Mouse (Mus musculus): ENCODE results near the gene Hist1h3g. TPM values are rescaled to one million over a fixed set of nuclear protein-coding genes. Genes with fewer than 3 reads are reported as not detected.

Hist1h3g gene
- polyA plus RNA-seq, 1 experiment from 2014 or later = 8.1 TPM

- DNase-seq (ENCODE audit: extremely low spot score, low spot score) = peak; percentile 86
- no peaks in the 10 kb centered on the region for H3K36me3 ChIP-seq (replicated peaks)
- no peaks in the 10 kb centered on the region for H3K27me3 ChIP-seq (ENCODE audit: poor library complexity, severe bottlenecking)
- H3K27ac ChIP-seq = no peak overlapping the region
- peak overlapping the region; percentile 59 for H3K4me3 ChIP-seq
- peaks cover 23% of the 10 kb centered on the region for H3K4me1 ChIP-seq
- WGBS = under 1% methylated on average over 27 of the region's 27 CpGs
- no peaks in the 10 kb centered on the region for H3K9me3 ChIP-seq
Measured at GRCm38 (mm10) chr13:23517603-23518294, 17.5 kb upstream of the Hist1h3g start.

- Histone ChIP-seq H3K27ac (no peak overlapping the region), H3K4me3 (peak overlapping the region; percentile 59), H3K36me3 (replicated peaks) (no peaks in the 10 kb centered on the region), H3K4me1 (peaks cover 23% of the 10 kb centered on the region), H3K9me3 (no peaks in the 10 kb centered on the region), H3K27me3 (ENCODE audit: poor library complexity, severe bottlenecking) (no peaks in the 10 kb centered on the region)
- DNase-seq (ENCODE audit: extremely low spot score, low spot score) = no peak
- under 1% methylated on average over 6 of the region's 6 CpGs for WGBS
Measured at GRCm38 (mm10) chr13:23518295-23518603, 17.0 kb upstream of the Hist1h3g start.

- no peak overlapping the region for H3K27ac ChIP-seq
- peak; percentile 78 for DNase-seq (ENCODE audit: extremely low spot score, low spot score)
- peaks cover 23% of the 10 kb centered on the region for H3K4me1 ChIP-seq
- H3K9me3 ChIP-seq = no peaks in the 10 kb centered on the region
- H3K36me3 ChIP-seq (replicated peaks) = no peaks in the 10 kb centered on the region
- peak overlapping the region; percentile 59 for H3K4me3 ChIP-seq
- no peaks in the 10 kb centered on the region for H3K27me3 ChIP-seq (ENCODE audit: poor library complexity, severe bottlenecking)
- under 1% methylated on average over 6 of the region's 6 CpGs for WGBS
Measured at GRCm38 (mm10) chr13:23518885-23519284, 16.3 kb upstream of the Hist1h3g start.

GRCm38 (mm10) chr13:23519416-23519815 lies 15.8 kb upstream of the Hist1h3g start:
- peaks cover 23% of the 10 kb centered on the region for H3K4me1 ChIP-seq
- H3K4me3 ChIP-seq = peak overlapping the region; percentile 59
- H3K36me3 ChIP-seq (replicated peaks) = no peaks in the 10 kb centered on the region
- DNase-seq (ENCODE audit: extremely low spot score, low spot score) = peak; percentile 76
- H3K9me3 ChIP-seq = no peaks in the 10 kb centered on the region
- WGBS = 0% methylated on average over 10 of the region's 10 CpGs
- no peaks in the 10 kb centered on the region for H3K27me3 ChIP-seq (ENCODE audit: poor library complexity, severe bottlenecking)
- H3K27ac ChIP-seq = no peak overlapping the region

- H3K9me3 ChIP-seq = no peaks in the 10 kb centered on the region
- H3K27ac ChIP-seq = no peak overlapping the region
- peak; percentile 75 for DNase-seq (ENCODE audit: extremely low spot score, low spot score)
- no peaks in the 10 kb centered on the region for H3K27me3 ChIP-seq (ENCODE audit: poor library complexity, severe bottlenecking)
- H3K36me3 ChIP-seq (replicated peaks) = no peaks in the 10 kb centered on the region
- under 1% methylated on average over 14 of the region's 14 CpGs for WGBS
- peaks cover 29% of the 10 kb centered on the region for H3K4me1 ChIP-seq
- H3K4me3 ChIP-seq = peak overlapping the region; percentile 30
Measured at GRCm38 (mm10) chr13:23521703-23522102, 13.5 kb upstream of the Hist1h3g start.

GRCm38 (mm10) chr13:23523976-23524375 lies 11.2 kb upstream of the Hist1h3g start:
- Histone ChIP-seq H3K27me3 (ENCODE audit: poor library complexity, severe bottlenecking) (no peaks in the 10 kb centered on the region), H3K27ac (no peak overlapping the region), H3K4me1 (peaks cover 39% of the 10 kb centered on the region), H3K9me3 (no peaks in the 10 kb centered on the region), H3K4me3 (no peak overlapping the region), H3K36me3 (replicated peaks) (no peaks in the 10 kb centered on the region)
- no peak for DNase-seq (ENCODE audit: extremely low spot score, low spot score)
- WGBS = 64% methylated on average over 5 of the region's 5 CpGs

GRCm38 (mm10) chr13:23524654-23525053 lies 10.6 kb upstream of the Hist1h3g start:
- H3K4me1 ChIP-seq = peaks cover 46% of the 10 kb centered on the region
- DNase-seq (ENCODE audit: extremely low spot score, low spot score) = peak; percentile 82
- 8% methylated on average over 5 of the region's 5 CpGs for WGBS
- H3K27me3 ChIP-seq (ENCODE audit: poor library complexity, severe bottlenecking) = no peaks in the 10 kb centered on the region
- H3K4me3 ChIP-seq = peak overlapping the region; percentile 52
- H3K9me3 ChIP-seq = no peaks in the 10 kb centered on the region
- no peak overlapping the region for H3K27ac ChIP-seq
- H3K36me3 ChIP-seq (replicated peaks) = no peaks in the 10 kb centered on the region

- Histone ChIP-seq H3K4me3 (peak overlapping the region; percentile 52), H3K4me1 (peaks cover 42% of the 10 kb centered on the region), H3K27me3 (ENCODE audit: poor library complexity, severe bottlenecking) (no peaks in the 10 kb centered on the region), H3K36me3 (replicated peaks) (no peaks in the 10 kb centered on the region), H3K27ac (peak overlapping the region; percentile 52; the same call in 1 of the 2 replicates), H3K9me3 (no peaks in the 10 kb centered on the region)
- no peak for DNase-seq (ENCODE audit: extremely low spot score, low spot score)
- 4% methylated on average over 10 of the region's 10 CpGs for WGBS
Measured at GRCm38 (mm10) chr13:23525901-23526300, 9.3 kb upstream of the Hist1h3g start.

- DNase-seq (ENCODE audit: extremely low spot score, low spot score) = peak; percentile 91
- Histone ChIP-seq H3K9me3 (no peaks in the 10 kb centered on the region), H3K4me3 (peak overlapping the region; percentile 52), H3K27me3 (ENCODE audit: poor library complexity, severe bottlenecking) (no peaks in the 10 kb centered on the region), H3K27ac (peak overlapping the region; percentile 83), H3K4me1 (peaks cover 39% of the 10 kb centered on the region), H3K36me3 (replicated peaks) (no peaks in the 10 kb centered on the region)
- under 1% methylated on average over 17 of the region's 17 CpGs for WGBS
Measured at GRCm38 (mm10) chr13:23526312-23526711, 8.9 kb upstream of the Hist1h3g start.

GRCm38 (mm10) chr13:23529005-23529404 lies 6.2 kb upstream of the Hist1h3g start:
- H3K27me3 ChIP-seq (ENCODE audit: poor library complexity, severe bottlenecking) = no peaks in the 10 kb centered on the region
- H3K4me3 ChIP-seq = peak overlapping the region; percentile 54
- peak overlapping the region; percentile 65; the same call in 1 of the 2 replicates for H3K27ac ChIP-seq
- no peak for DNase-seq (ENCODE audit: extremely low spot score, low spot score)
- 91% methylated on average over 5 of the region's 5 CpGs for WGBS
- no peaks in the 10 kb centered on the region for H3K36me3 ChIP-seq (replicated peaks)
- H3K4me1 ChIP-seq = peaks cover 52% of the 10 kb centered on the region
- no peaks in the 10 kb centered on the region for H3K9me3 ChIP-seq

- H3K9me3 ChIP-seq = no peaks in the 10 kb centered on the region
Measured at GRCm38 (mm10) chr13:23529480-23530165, 5.6 kb upstream of the Hist1h3g start.

GRCm38 (mm10) chr13:23530181-23530900 lies 4.9 kb upstream of the Hist1h3g start:
- peak overlapping the region; percentile 92 for H3K27ac ChIP-seq
- WGBS = under 1% methylated on average over 20 of the region's 20 CpGs
- no peaks in the 10 kb centered on the region for H3K27me3 ChIP-seq (ENCODE audit: poor library complexity, severe bottlenecking)
- DNase-seq (ENCODE audit: extremely low spot score, low spot score) = peak; percentile 49
- peak overlapping the region; percentile 54 for H3K4me3 ChIP-seq
- no peaks in the 10 kb centered on the region for H3K36me3 ChIP-seq (replicated peaks)
- no peaks in the 10 kb centered on the region for H3K9me3 ChIP-seq
- peaks cover 47% of the 10 kb centered on the region for H3K4me1 ChIP-seq

More at GRCm38 (mm10) chr13:23529480-23530165, 5.6 kb upstream of the Hist1h3g start:
- Histone ChIP-seq H3K27ac (peak overlapping the region; percentile 92), H3K4me3 (peak overlapping the region; percentile 54), H3K4me1 (peaks cover 52% of the 10 kb centered on the region), H3K27me3 (ENCODE audit: poor library complexity, severe bottlenecking) (no peaks in the 10 kb centered on the region), H3K36me3 (replicated peaks) (no peaks in the 10 kb centered on the region)
- 50% methylated on average over 2 of the region's 2 CpGs for whole genome bisulfite sequencing
- DNase-seq (ENCODE audit: extremely low spot score, low spot score) = no peak

Data from forebrain, embryonic 10.5 days (tissue).